In genomic region chr11:65367825-65368224, GRCm38 (mm10) we compare ENCODE assay signal across 13 mouse cellular contexts.
DNase-seq lines count a peak whose midpoint lies in the region; ATAC-seq and TF ChIP-seq lines count a peak whose summit lies in the region.
"Had no signal": no experiment of that assay in that cellular context is flagged by ENCODE, and none has a peak within 500 bp of the region (broad histone marks: within the 10 kb centered on the region; RNA-seq: fewer than 3 reads in every experiment).

No protein-coding gene starts in this region.

- no peak overlapping the region for H3K9ac ChIP-seq in kidney, postnatal 0 days (ENCODE audit: low read depth, low read length)
- H3K9ac ChIP-seq in heart, embryonic 14.5 days (ENCODE audit: low read length): 0 out of 2 replicates have a peak overlapping the region, but pooled peaks have one; percentile 14

- no peak overlapping the region for H3K27ac ChIP-seq in kidney, postnatal 0 days
- peak overlapping the region; percentile 46 to 94 for H3K27ac ChIP-seq in heart, embryonic 14.5 days (replicated peaks in 1 of 2; ENCODE audit: control insufficient read depth in 1 of 2, insufficient read depth in 1 of 2, low read depth in 2 of 2, low read length in 2 of 2)
- H3K27ac ChIP-seq in gastrocnemius, adult 2 months: no peak overlapping the region
- H3K27ac ChIP-seq: layer of hippocampus, adult 2 months; midbrain, embryonic 10.5 days had no signal

- H3K4me2 ChIP-seq in kidney, postnatal 0 days (ENCODE audit: low read length): no peak overlapping the region
- H3K4me2 ChIP-seq in heart, embryonic 14.5 days (ENCODE audit: low read length): no peak overlapping the region

- no peaks in the 10 kb centered on the region for H3K9me3 ChIP-seq in kidney, postnatal 0 days (replicated peaks; ENCODE audit: low read length)
- H3K9me3 ChIP-seq in heart, embryonic 14.5 days (ENCODE audit: control insufficient read depth, low read length): no peaks in the 10 kb centered on the region
- H3K9me3 ChIP-seq: midbrain, embryonic 10.5 days had no signal

- whole genome bisulfite sequencing in kidney, postnatal 0 days: 48% methylated on average over 5 of the region's 5 CpGs
- 46% methylated on average over 5 of the region's 5 CpGs for WGBS in heart, embryonic 14.5 days

- H3K27me3 ChIP-seq in kidney, postnatal 0 days (ENCODE audit: insufficient read depth, low read length): no peaks in the 10 kb centered on the region
- H3K27me3 ChIP-seq in heart, embryonic 14.5 days (ENCODE audit: control insufficient read depth, insufficient read depth, low read length): no peaks in the 10 kb centered on the region

- H3K4me3 ChIP-seq in kidney, postnatal 0 days (replicated peaks; ENCODE audit: low read depth, low read length): no peak overlapping the region
- H3K4me3 ChIP-seq in heart, embryonic 14.5 days (ENCODE audit: control insufficient read depth in 1 of 2, insufficient read depth in 1 of 2, low read depth in 1 of 2, low read length in 2 of 2): no peak overlapping the region
- H3K4me3 ChIP-seq in gastrocnemius, adult 2 months: no peak overlapping the region
- H3K4me3 ChIP-seq: layer of hippocampus, adult 2 months; midbrain, embryonic 10.5 days; myocyte had no signal

- no peaks in the 10 kb centered on the region for H3K36me3 ChIP-seq in kidney, postnatal 0 days (ENCODE audit: insufficient read depth, low read length)
- no peaks in the 10 kb centered on the region for H3K36me3 ChIP-seq in heart, embryonic 14.5 days (ENCODE audit: control insufficient read depth, insufficient read depth, low read length)
- H3K36me3 ChIP-seq: midbrain, embryonic 10.5 days had no signal

- no peaks in the 10 kb centered on the region for H3K4me1 ChIP-seq in kidney, postnatal 0 days (replicated peaks; ENCODE audit: insufficient read depth, low read length)
- H3K4me1 ChIP-seq in heart, embryonic 14.5 days (ENCODE audit: control insufficient read depth in 2 of 2, insufficient read depth in 2 of 2, low read length in 2 of 2): peaks cover 22 to 42% of the 10 kb centered on the region in 2 experiments

- no peak for TF ChIP-seq CTCF in kidney, postnatal 0 days (IDR thresholded peaks at IDR 0.05; ENCODE audit: low read depth)
- no peak for TF ChIP-seq CTCF in gastrocnemius, adult 2 months (IDR thresholded peaks at IDR 0.05)

- no peak for ATAC-seq in kidney, postnatal 0 days (replicated peaks; ENCODE audit: low FRiP score, low read depth)
- no peak for ATAC-seq in heart, embryonic 14.5 days (ENCODE audit: insufficient number of reproducible peaks, insufficient read depth, low FRiP score, low read depth)

- intact Hi-C loops in gastrocnemius, adult 2 months (cut with DNase I): no loop called here

- DNase-seq in kidney, postnatal 0 days (ENCODE audit: low spot score): peak; percentile 48
- no peak for DNase-seq in kidney, adult 11 months
- peak; percentile 10 for DNase-seq in fat pad, adult 2 months (ENCODE audit: extremely low read depth, low read depth, low spot score)
- DNase-seq in lung, postnatal 14 days: peak; percentile 17
- no peak for DNase-seq in spleen, postnatal 4 days (ENCODE audit: low spot score in 2 of 2)
- no peak for DNase-seq in left cerebral cortex, adult 8-10 months (ENCODE audit: low spot score in 2 of 2)
- no peak for DNase-seq in gastrocnemius, adult 2 months
- DNase-seq: cerebellum, adult 9-10 months; right cerebral cortex, postnatal 25 days had no signal

Comparison
In these comparisons a context has a peak if more than half of its experiments do, and no peak if none do; other contexts are left out.
1. DNase-seq: peak in kidney, postnatal 0 days (single experiment), fat pad, adult 2 months (single experiment) and lung, postnatal 14 days (single experiment); none in kidney, adult 11 months (single experiment), spleen, postnatal 4 days (0 of 2), left cerebral cortex, adult 8-10 months (0 of 2) and gastrocnemius, adult 2 months (single experiment).
2. H3K27ac ChIP-seq: peak in heart, embryonic 14.5 days (2 of 2); none in kidney, postnatal 0 days (single experiment) and gastrocnemius, adult 2 months (single experiment).